Mouse (Mus musculus) embryo, embryonic 11.5 days (tissue): ENCODE results near the gene Fbxo11.

Source experiments
- DNase-seq: peaks from one replicate; pipeline ENCODE4 v3.0.0-alpha.2; 2012; ENCODE audit warnings: low read depth, low spot score

The Fbxo11 gene

GRCm38 (mm10) chr17:88065031-88065800 lies at the start of gene Fbxo11:
Gene Fbxo11, minus strand, starts transcription at chr17:88065291.
- no peak for DNase-seq

GRCm38 (mm10) chr17:88113883-88114229 lies 48.8 kb upstream of the Fbxo11 start:
- DNase-seq, result no peak

GRCm38 (mm10) chr17:88113015-88113882 lies 48.2 kb upstream of the Fbxo11 start:
- DNase-seq, result no peak

- DNase-seq, result no peak
Measured at GRCm38 (mm10) chr17:88111865-88112645, 47.0 kb upstream of the Fbxo11 start.

- DNase-seq, result no peak
Measured at GRCm38 (mm10) chr17:88111081-88111796, 46.1 kb upstream of the Fbxo11 start.

- no peak for DNase-seq
Measured at GRCm38 (mm10) chr17:88107708-88108107, 42.6 kb upstream of the Fbxo11 start.

GRCm38 (mm10) chr17:88106365-88106764 lies 41.3 kb upstream of the Fbxo11 start:
- DNase-seq, result no peak

GRCm38 (mm10) chr17:88102597-88102996 lies 37.5 kb upstream of the Fbxo11 start:
- no peak for DNase-seq

- no peak for DNase-seq
Measured at GRCm38 (mm10) chr17:88098181-88098852, 33.2 kb upstream of the Fbxo11 start.

- DNase-seq, result no peak
Measured at GRCm38 (mm10) chr17:88097543-88097942, 32.5 kb upstream of the Fbxo11 start.

- DNase-seq, result no peak
Measured at GRCm38 (mm10) chr17:88096809-88097399, 31.8 kb upstream of the Fbxo11 start.

- DNase-seq, result no peak
Measured at GRCm38 (mm10) chr17:88095517-88096198, 30.6 kb upstream of the Fbxo11 start.

GRCm38 (mm10) chr17:88094327-88094726 lies 29.2 kb upstream of the Fbxo11 start:
- DNase-seq, result no peak

GRCm38 (mm10) chr17:88093798-88094197 lies 28.7 kb upstream of the Fbxo11 start:
- DNase-seq, result no peak

GRCm38 (mm10) chr17:88085976-88086375 lies 20.9 kb upstream of the Fbxo11 start:
- DNase-seq, result no peak

- no peak for DNase-seq
Measured at GRCm38 (mm10) chr17:88081446-88081845, 16.4 kb upstream of the Fbxo11 start.

GRCm38 (mm10) chr17:88079771-88080170 lies 14.7 kb upstream of the Fbxo11 start:
- DNase-seq, result no peak

GRCm38 (mm10) chr17:88072047-88072446 lies 7.0 kb upstream of the Fbxo11 start:
- no peak for DNase-seq

- no peak for DNase-seq
Measured at GRCm38 (mm10) chr17:88068024-88068719, 3.1 kb upstream of the Fbxo11 start.
